ENCODE assay signal across 15 mouse cellular contexts in genomic region chr5:113829566-113830291, GRCm38 (mm10). TPM values are rescaled to one million over a fixed set of nuclear protein-coding genes. Genes with fewer than 3 reads are reported as not detected.
DNase-seq lines count a peak whose midpoint lies in the region; TF ChIP-seq lines count a peak whose summit lies in the region.
"Had no signal": no experiment of that assay in that cellular context is flagged by ENCODE, and none has a peak within 500 bp of the region (broad histone marks: within the 10 kb centered on the region; RNA-seq: fewer than 3 reads in every experiment).

No protein-coding gene starts in this region.

- WGBS in lung, adult 2 months: 64% methylated on average over 7 of the region's 7 CpGs

- no peaks in the 10 kb centered on the region for H3K4me1 ChIP-seq in lung, adult 2 months (ENCODE audit: control insufficient read depth, insufficient read depth, low read length)
- no peaks in the 10 kb centered on the region for H3K4me1 ChIP-seq in cortical plate, adult 2 months (ENCODE audit: control insufficient read depth, insufficient read depth, low read length)
- peaks cover 66% of the 10 kb centered on the region for H3K4me1 ChIP-seq in megakaryocyte, embryonic 14.5 days
- H3K4me1 ChIP-seq: midbrain, embryonic 12.5 days had no signal

- DNase-seq in gastrocnemius, adult 2 months: no peak
- DNase-seq in gastrocnemius, adult 8-10 months (ENCODE audit: low spot score in 2 of 2): no peak
- DNase-seq in lung, adult 2 months: no peak
- DNase-seq in lung, postnatal 10 days: no peak
- no peak for DNase-seq in frontal cortex, postnatal 36 days (ENCODE audit: low spot score in 2 of 2)
- no peak for DNase-seq in left cerebral cortex, postnatal 10 days (ENCODE audit: extremely low spot score in 1 of 2, low spot score in 2 of 2)
- DNase-seq: cerebellum, postnatal 25 days; kidney, adult 9 months; retina, postnatal 1 day had no signal

- intact Hi-C loops in gastrocnemius, adult 2 months (cut with DNase I): no loop called here
- intact Hi-C loops in left cerebral cortex, postnatal 10 days (cut with DNase I): no loop called here

- H3K27ac ChIP-seq in gastrocnemius, adult 2 months: peak overlapping the region; percentile 48; the same call in 1 of the 2 replicates
- 0 out of 2 replicates have a peak overlapping the region, but pooled peaks have one; percentile 16 for H3K27ac ChIP-seq in cortical plate, adult 2 months (ENCODE audit: insufficient read depth, low read length)
- H3K27ac ChIP-seq: hindbrain, embryonic 12.5 days; midbrain, embryonic 12.5 days; neural tube, embryonic 12.5 days had no signal

- H3K4me3 ChIP-seq in gastrocnemius, adult 2 months: peak overlapping the region; percentile 50
- peak overlapping the region; percentile 35 for H3K4me3 ChIP-seq in lung, adult 2 months (replicated peaks; ENCODE audit: extremely low read depth, low read depth, low read length)
- H3K4me3 ChIP-seq in cortical plate, adult 2 months (ENCODE audit: insufficient read depth, low read length): peak overlapping the region; percentile 28
- H3K4me3 ChIP-seq in megakaryocyte, embryonic 14.5 days (replicated peaks): peak overlapping the region; percentile 87
- H3K4me3 ChIP-seq: hindbrain, embryonic 12.5 days; midbrain, embryonic 12.5 days; neural tube, embryonic 12.5 days had no signal

- peaks cover 30% of the 10 kb centered on the region for H3K27me3 ChIP-seq in megakaryocyte, embryonic 14.5 days (replicated peaks)
- H3K27me3 ChIP-seq: hindbrain, embryonic 12.5 days; midbrain, embryonic 12.5 days; neural tube, embryonic 12.5 days; Patski had no signal

- TF ChIP-seq CTCF in gastrocnemius, adult 2 months (IDR thresholded peaks at IDR 0.05): no peak
- TF ChIP-seq CTCF in lung, adult 2 months (IDR thresholded peaks at IDR 0.05; ENCODE audit: insufficient read depth, low read length): no peak
- no peak for TF ChIP-seq CTCF in cortical plate, adult 2 months (IDR thresholded peaks at IDR 0.05; ENCODE audit: extremely low read depth, insufficient read depth, low read length)

- TF ChIP-seq POLR2A in lung, adult 2 months (IDR thresholded peaks at IDR 0.05; ENCODE audit: borderline replicate concordance, extremely low read depth, low read depth, low read length): no peak
- TF ChIP-seq POLR2A in cortical plate, adult 2 months (IDR thresholded peaks at IDR 0.05; ENCODE audit: extremely low read depth, insufficient read depth, low read length): no peak

- no peaks in the 10 kb centered on the region for H3K36me3 ChIP-seq in megakaryocyte, embryonic 14.5 days (replicated peaks; ENCODE audit: low read length)
- H3K36me3 ChIP-seq: hindbrain, embryonic 12.5 days; midbrain, embryonic 12.5 days; neural tube, embryonic 12.5 days had no signal

- H3K9me3 ChIP-seq in megakaryocyte, embryonic 14.5 days: no peaks in the 10 kb centered on the region
- H3K9me3 ChIP-seq: hindbrain, embryonic 12.5 days; midbrain, embryonic 12.5 days; neural tube, embryonic 12.5 days had no signal

RNA-seq across cellular contexts. Expression of gene Selplg, which starts 2.7 kb away (rescaled TPM):
- 1 to 10 TPM in 1 of 2 experiments, under 1 TPM in 1; 0.89 to 1.3 TPM for total RNA-seq in gastrocnemius, adult 2 months (2021)
- 1 to 10 TPM in 1 of 4 experiments, under 1 TPM in 3; 0.41 to 1.5 (median 0.48) TPM for total RNA-seq in gastrocnemius, adult 8-10 months (2022)
- 96.6 and 100 TPM in 2 replicates for polyA plus RNA-seq in lung, adult 2 months (2012; rRNA removed)
- 43.5 TPM in 2 replicates for polyA plus RNA-seq in cortical plate, adult 2 months (2012; rRNA removed)
- polyA plus RNA-seq in megakaryocyte, embryonic 14.5 days (2012; ENCODE audit: insufficient read depth, low replicate concordance): 39.4 and 167 TPM in 2 replicates
- total RNA-seq in left cerebral cortex, postnatal 10 days (2021): 10 to 100 TPM; 16.1 to 18.7 TPM

RNA-seq across cellular contexts. Expression of gene Tmem119, which starts 29.4 kb away (rescaled TPM):
- total RNA-seq in gastrocnemius, adult 2 months (2021): 1 to 10 TPM in 1 of 2 experiments, under 1 TPM in 1; 0.46 to 2.4 TPM
- 1 to 10 TPM in 1 of 4 experiments, under 1 TPM in 3; 0.36 to 1.1 (median 0.77) TPM for total RNA-seq in gastrocnemius, adult 8-10 months (2022)
- 59.9 and 72.5 TPM in 2 replicates for polyA plus RNA-seq in lung, adult 2 months (2012; rRNA removed)
- 25.4 and 26.0 TPM in 2 replicates for polyA plus RNA-seq in cortical plate, adult 2 months (2012; rRNA removed)
- 4.0 TPM in 1 of 2 replicates, not detected in the other for polyA plus RNA-seq in megakaryocyte, embryonic 14.5 days (2012; ENCODE audit: insufficient read depth, low replicate concordance)
- 10 to 100 TPM; 12.0 to 16.0 TPM for total RNA-seq in left cerebral cortex, postnatal 10 days (2021)
- polyA plus RNA-seq: Patski had no signal

RNA-seq across cellular contexts. Expression of gene Iscu, which starts 57.2 kb away (rescaled TPM):
- 100 to 1,000 TPM; 142 to 160 TPM for total RNA-seq in gastrocnemius, adult 2 months (2021)
- 100 to 1,000 TPM; 156 to 185 (median 175) TPM for total RNA-seq in gastrocnemius, adult 8-10 months (2022)
- 115 and 118 TPM in 2 replicates for polyA plus RNA-seq in lung, adult 2 months (2012; rRNA removed)
- polyA plus RNA-seq in cortical plate, adult 2 months (2012; rRNA removed): 190 and 196 TPM in 2 replicates
- polyA plus RNA-seq in megakaryocyte, embryonic 14.5 days (2012; ENCODE audit: insufficient read depth, low replicate concordance): 39.7 and 56.2 TPM in 2 replicates
- 10 to 100 TPM; 72.7 to 78.3 TPM for total RNA-seq in left cerebral cortex, postnatal 10 days (2021)

RNA-seq across cellular contexts. Expression of gene Sart3, which starts 57.4 kb away (rescaled TPM):
- 1 to 10 TPM; 8.0 to 9.2 TPM for total RNA-seq in gastrocnemius, adult 2 months (2021)
- 1 to 10 TPM; 6.3 to 6.9 (median 6.7) TPM for total RNA-seq in gastrocnemius, adult 8-10 months (2022)
- polyA plus RNA-seq in lung, adult 2 months (2012; rRNA removed): 20.2 and 24.2 TPM in 2 replicates
- 33.2 and 39.0 TPM in 2 replicates for polyA plus RNA-seq in cortical plate, adult 2 months (2012; rRNA removed)
- 9.0 and 14.3 TPM in 2 replicates for polyA plus RNA-seq in megakaryocyte, embryonic 14.5 days (2012; ENCODE audit: insufficient read depth, low replicate concordance)
- 10 to 100 TPM; 29.1 to 35.0 TPM for total RNA-seq in left cerebral cortex, postnatal 10 days (2021)

Comparison
In these comparisons a context has a peak if more than half of its experiments do, and no peak if none do; other contexts are left out.
1. H3K4me3 ChIP-seq: peak in every context shown above with its lines; median percentile 87 in megakaryocyte, embryonic 14.5 days; 50 in gastrocnemius, adult 2 months; 35 in lung, adult 2 months; 28 in cortical plate, adult 2 months.
2. RNA of gene Selplg, which starts 2.7 kb away (total RNA-seq): 16.1 to 18.7 TPM in left cerebral cortex, postnatal 10 days; 0.89 to 1.3 TPM in gastrocnemius, adult 2 months and 0.41 to 1.5 TPM in gastrocnemius, adult 8-10 months; every median in the first group is over 4 times any median in the second.